Mouse (Mus musculus) liver, embryonic 15.5 days (tissue): ENCODE data around the gene Cavin1. TPM values are rescaled to one million over a fixed set of nuclear protein-coding genes. Genes with fewer than 3 reads are reported as not detected.

Source experiments
- ATAC-seq: fragments of 200-750 bp; cut with Nextera tagmentation; 2 replicates; pipeline ENCODE4 v1.8.0; 2017; ENCODE audit warnings: moderate number of reproducible peaks, mild to moderate bottlenecking, moderate library complexity; ENCODE audit not compliant: insufficient read depth
- H3K27ac ChIP-seq: fragments of 300-500 bp; sonication (generic); replicated peaks from 2 replicates; pipeline ENCODE4 v1.5.1; 2015; ENCODE audit warnings: mild to moderate bottlenecking, inconsistent platforms
- H3K27me3 ChIP-seq: fragments of 300-500 bp; sonication (generic); 2 replicates; pipeline ENCODE4 v1.6.1; 2015; ENCODE audit warnings: mild to moderate bottlenecking, inconsistent platforms
- H3K36me3 ChIP-seq: fragments of 300-500 bp; sonication (generic); replicated peaks from 2 replicates; pipeline ENCODE4 v1.6.1; 2015; ENCODE audit warnings: moderate library complexity, mild to moderate bottlenecking, inconsistent platforms
- H3K4me1 ChIP-seq: fragments of 300-500 bp; sonication (generic); replicated peaks from 2 replicates; pipeline ENCODE4 v1.6.1; 2015; ENCODE audit warnings: inconsistent platforms
- H3K4me2 ChIP-seq: fragments of 300-500 bp; sonication (generic); 2 replicates; pipeline ENCODE4 v1.6.1; 2015; ENCODE audit warnings: moderate library complexity, mild to moderate bottlenecking, inconsistent platforms
- H3K4me3 ChIP-seq: fragments of 300-500 bp; sonication (generic); replicated peaks from 2 replicates; pipeline ENCODE4 v1.5.1; 2015; ENCODE audit warnings: mild to moderate bottlenecking, inconsistent platforms
- H3K9ac ChIP-seq: fragments of 300-500 bp; sonication (generic); 2 replicates; pipeline ENCODE4 v1.6.1; 2015; ENCODE audit warnings: moderate library complexity, mild to moderate bottlenecking, inconsistent platforms
- H3K9me3 ChIP-seq: fragments of 300-500 bp; sonication (generic); replicated peaks from 2 replicates; pipeline ENCODE4 v1.6.1; 2016; ENCODE audit warnings: inconsistent platforms
- WGBS: fragments of 180-500 bp; shearing (Covaris S2); methylation state at CpG from one replicate; pipeline ENCODE4 v1.1.7; 2015; ENCODE audit warnings: mixed read lengths; ENCODE audit not compliant: insufficient replicate concordance; 5-methylcytosine and 5-hydroxymethylcytosine counted together
- polyA plus RNA-seq: library from polyadenylated mRNA; unstranded; fragments of >200 nt; fragmentation: Nextera tagmentation; extraction: Ambion mirVana; gene quantifications from 2 replicates; pipeline ENCODE4 v1.2.1, GENCODE M21; 2015

The Cavin1 gene
- polyA plus RNA-seq, 1 experiment from 2014 or later, result 26.9 TPM

DNA sequence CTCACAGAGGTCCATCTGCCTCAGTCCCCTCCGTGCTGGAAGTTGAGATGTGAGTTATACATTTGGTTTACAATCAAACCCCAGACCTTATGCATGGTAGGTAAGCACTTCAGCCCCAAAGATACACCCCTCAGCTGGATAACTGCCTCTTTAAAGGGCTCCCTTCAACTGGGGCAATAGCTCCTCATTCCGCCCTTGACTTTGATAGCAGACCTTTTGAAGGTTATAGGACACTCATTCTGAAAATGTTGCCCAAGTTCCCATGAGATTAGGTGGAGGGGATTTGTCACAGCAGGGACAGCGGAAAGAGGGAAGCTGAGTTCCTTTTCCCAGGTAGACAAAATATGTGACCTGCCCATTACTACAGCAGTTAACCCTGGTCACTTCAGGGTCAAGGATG lies 10.5 kb upstream of the Cavin1 start:
- peaks cover 26% of the 10 kb centered on the region for H3K4me1 ChIP-seq
- no peak overlapping the region for H3K4me2 ChIP-seq
- no peak for ATAC-seq
- no peak overlapping the region for H3K9ac ChIP-seq
- H3K27me3 ChIP-seq, result peaks cover 24% of the 10 kb centered on the region
- no peak overlapping the region for H3K27ac ChIP-seq
- H3K4me3 ChIP-seq, result no peak overlapping the region
- no peaks in the 10 kb centered on the region for H3K36me3 ChIP-seq
- no peaks in the 10 kb centered on the region for H3K9me3 ChIP-seq
- WGBS, result 66% methylated on average over 3 of the region's 3 CpGs

DNA sequence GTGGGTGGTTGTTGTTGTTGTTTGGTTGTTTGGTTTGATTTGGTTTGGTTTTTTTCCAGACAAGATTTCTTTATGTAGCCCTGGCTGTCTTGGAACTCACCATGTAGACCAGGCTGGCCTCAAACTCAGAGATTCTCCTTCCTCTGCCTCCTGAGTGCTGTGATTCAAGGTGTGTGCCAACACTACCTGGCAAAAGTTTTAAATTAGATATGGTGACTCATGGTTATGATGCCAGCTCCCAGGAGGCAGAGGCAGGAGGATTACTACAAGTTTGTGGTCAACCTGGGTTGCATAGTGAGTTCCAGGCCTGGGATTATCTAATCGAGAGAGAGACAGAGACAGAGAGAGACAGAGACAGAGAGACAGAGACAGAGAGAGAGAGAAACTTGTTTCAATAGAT lies 9.8 kb upstream of the Cavin1 start:
- peak overlapping the region; percentile 73; the same call in 1 of the 2 replicates for H3K27ac ChIP-seq
- H3K9me3 ChIP-seq, result no peaks in the 10 kb centered on the region
- no peak for ATAC-seq

GRCm38 (mm10) chr11:100979887-100980286 lies 9.2 kb upstream of the Cavin1 start:
- ATAC-seq, result 0 out of 2 replicates have a peak, but pooled peaks have one; percentile 49
- Histone ChIP-seq H3K4me3 (no peak overlapping the region), H3K4me2 (no peak overlapping the region), H3K27ac (peak overlapping the region; percentile 73), H3K27me3 (peaks cover 24% of the 10 kb centered on the region), H3K9ac (no peak overlapping the region), H3K36me3 (no peaks in the 10 kb centered on the region), H3K9me3 (no peaks in the 10 kb centered on the region), H3K4me1 (peaks cover 23% of the 10 kb centered on the region)
- WGBS, result 51% methylated on average over 8 of the region's 8 CpGs

More for the DNA sequence above, 9.8 kb upstream of the Cavin1 start:
- no peaks in the 10 kb centered on the region for H3K36me3 ChIP-seq
- H3K4me1 ChIP-seq, result peaks cover 23% of the 10 kb centered on the region
- WGBS, result 59% methylated on average over 1 of the region's 1 CpGs
- H3K27me3 ChIP-seq, result peaks cover 24% of the 10 kb centered on the region
- no peak overlapping the region for H3K4me3 ChIP-seq
- no peak overlapping the region for H3K9ac ChIP-seq
- no peak overlapping the region for H3K4me2 ChIP-seq

- Histone ChIP-seq H3K9me3 (no peaks in the 10 kb centered on the region), H3K4me2 (no peak overlapping the region), H3K9ac (no peak overlapping the region), H3K27ac (no peak overlapping the region), H3K4me1 (peaks cover 18% of the 10 kb centered on the region), H3K27me3 (peaks cover 46% of the 10 kb centered on the region), H3K4me3 (no peak overlapping the region), H3K36me3 (no peaks in the 10 kb centered on the region)
- WGBS, result 51% methylated on average over 7 of the region's 7 CpGs
- ATAC-seq, result no peak
Measured at GRCm38 (mm10) chr11:100975241-100975640, 4.6 kb upstream of the Cavin1 start.

GRCm38 (mm10) chr11:100974381-100974970 lies 3.8 kb upstream of the Cavin1 start:
- Histone ChIP-seq H3K4me1 (peaks cover 26% of the 10 kb centered on the region), H3K27me3 (peaks cover 53% of the 10 kb centered on the region), H3K9me3 (no peaks in the 10 kb centered on the region), H3K9ac (no peak overlapping the region), H3K4me2 (no peak overlapping the region), H3K4me3 (no peak overlapping the region), H3K36me3 (no peaks in the 10 kb centered on the region), H3K27ac (no peak overlapping the region)
- no peak for ATAC-seq
- whole genome bisulfite sequencing, result 61% methylated on average over 14 of the region's 14 CpGs

- Histone ChIP-seq H3K27me3 (peaks cover 63% of the 10 kb centered on the region), H3K4me1 (peaks cover 32% of the 10 kb centered on the region), H3K4me2 (no peak overlapping the region), H3K9me3 (no peaks in the 10 kb centered on the region), H3K27ac (no peak overlapping the region), H3K9ac (no peak overlapping the region), H3K4me3 (no peak overlapping the region), H3K36me3 (no peaks in the 10 kb centered on the region)
- ATAC-seq, result no peak
- WGBS, result 75% methylated on average over 7 of the region's 7 CpGs
Measured at GRCm38 (mm10) chr11:100973245-100973644, 2.6 kb upstream of the Cavin1 start.

- Histone ChIP-seq H3K4me3 (no peak overlapping the region), H3K4me2 (no peak overlapping the region), H3K27ac (no peak overlapping the region), H3K9me3 (no peaks in the 10 kb centered on the region), H3K4me1 (peaks cover 43% of the 10 kb centered on the region), H3K36me3 (no peaks in the 10 kb centered on the region), H3K9ac (no peak overlapping the region), H3K27me3 (peaks cover 72% of the 10 kb centered on the region)
- 63% methylated on average over 10 of the region's 10 CpGs for WGBS
- ATAC-seq, result no peak
Measured at GRCm38 (mm10) chr11:100971455-100971854, 768 bp upstream of the Cavin1 start.

GRCm38 (mm10) chr11:100969744-100970556 lies 737 bp downstream of the Cavin1 start:
- WGBS, result under 1% methylated on average over 65 of the region's 65 CpGs
- H3K9me3 ChIP-seq, result no peaks in the 10 kb centered on the region

GRCm38 (mm10) chr11:100969189-100969743 lies 1.4 kb downstream of the Cavin1 start:
- 5% methylated on average over 35 of the region's 35 CpGs for WGBS
- ATAC-seq, result no peak
- Histone ChIP-seq H3K9me3 (no peaks in the 10 kb centered on the region), H3K4me3 (peak overlapping the region; percentile 60), H3K4me1 (peaks cover 59% of the 10 kb centered on the region), H3K27me3 (peaks cover 72% of the 10 kb centered on the region), H3K36me3 (no peaks in the 10 kb centered on the region), H3K9ac (peak overlapping the region; percentile 50), H3K27ac (no peak overlapping the region), H3K4me2 (peak overlapping the region; percentile 83)

More at GRCm38 (mm10) chr11:100969744-100970556, 737 bp downstream of the Cavin1 start:
- Histone ChIP-seq H3K4me1 (peaks cover 57% of the 10 kb centered on the region), H3K9ac (peak overlapping the region; percentile 50), H3K4me2 (peak overlapping the region; percentile 83), H3K4me3 (peak overlapping the region; percentile 60), H3K36me3 (no peaks in the 10 kb centered on the region), H3K27me3 (peaks cover 76% of the 10 kb centered on the region), H3K27ac (peak overlapping the region; percentile 29)
- peak; percentile 32; the same call in 1 of the 2 replicates for ATAC-seq

DNA sequence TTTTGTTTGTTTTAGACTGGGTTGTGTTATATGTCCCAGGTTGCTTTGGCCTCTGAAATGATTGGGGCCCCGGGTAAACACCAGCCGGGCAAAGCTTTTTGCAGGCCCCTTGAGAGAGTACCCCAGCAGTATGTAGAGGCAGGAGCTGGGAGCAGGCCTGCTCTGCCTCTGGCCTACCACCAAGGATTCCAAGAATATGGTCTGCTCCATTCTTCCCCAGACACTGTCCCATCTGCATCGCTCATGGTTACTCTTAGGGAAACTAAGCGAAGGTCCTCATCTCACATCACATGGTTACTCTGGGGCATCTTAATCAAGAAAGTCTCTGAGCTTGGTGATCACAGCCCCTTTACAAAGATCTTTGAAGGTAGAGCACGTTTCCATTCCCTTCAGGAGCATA lies 2.2 kb downstream of the Cavin1 start:
- no peaks in the 10 kb centered on the region for H3K36me3 ChIP-seq
- no peak overlapping the region for H3K27ac ChIP-seq
- peaks cover 66% of the 10 kb centered on the region for H3K4me1 ChIP-seq
- no peaks in the 10 kb centered on the region for H3K9me3 ChIP-seq
- no peak overlapping the region for H3K9ac ChIP-seq
- H3K4me2 ChIP-seq, result peak overlapping the region; percentile 83
- WGBS, result 76% methylated on average over 5 of the region's 5 CpGs
- H3K27me3 ChIP-seq, result peaks cover 69% of the 10 kb centered on the region
- no peak for ATAC-seq
- peak overlapping the region; percentile 60 for H3K4me3 ChIP-seq

- H3K9ac ChIP-seq, result no peak overlapping the region
- H3K36me3 ChIP-seq, result no peaks in the 10 kb centered on the region
- H3K9me3 ChIP-seq, result no peaks in the 10 kb centered on the region
- no peak overlapping the region for H3K4me3 ChIP-seq
- H3K27me3 ChIP-seq, result peaks cover 63% of the 10 kb centered on the region
- peak overlapping the region; percentile 83; the same call in 1 of the 2 replicates for H3K4me2 ChIP-seq
- WGBS, result 63% methylated on average over 5 of the region's 5 CpGs
- no peak overlapping the region for H3K27ac ChIP-seq
- H3K4me1 ChIP-seq, result peaks cover 72% of the 10 kb centered on the region
- ATAC-seq, result no peak
Measured at GRCm38 (mm10) chr11:100967881-100968420, 2.7 kb downstream of the Cavin1 start.
